Mouse (Mus musculus) MEL (cell line): ENCODE results near the gene Ccser1. TPM values are rescaled to one million over a fixed set of nuclear protein-coding genes. Genes with fewer than 3 reads are reported as not detected.

ENCODE experiments used
- DNase-seq: peaks from one replicate; pipeline ENCODE4 v3.0.0; 2011; ENCODE audit warnings: low read depth, low spot score
- H3K27ac ChIP-seq: 2 replicates; pipeline ENCODE4 v1.5.1; 2012; ENCODE audit warnings: low read depth, mild to moderate bottlenecking, control low read depth, low read length, moderate library complexity; ENCODE audit not compliant: control insufficient read depth
- H3K27me3 ChIP-seq, 2 experiments: fragments of 150-350 bp in 1 of 2; sonication (generic) in 1 of 2; 2 replicates each; pipeline ENCODE4 v1.6.1; 2012; ENCODE audit warnings: low read length in 2 of 2, mild to moderate bottlenecking in 2 of 2, improper control_type of control experiment in 1 of 2, moderate library complexity in 1 of 2; ENCODE audit not compliant: insufficient read depth in 2 of 2, control insufficient read depth in 1 of 2
- H3K36me3 ChIP-seq, 2 experiments: 2 replicates each; pipeline ENCODE4 v1.6.1; 2012 to 2014; ENCODE audit warnings: low read length in 2 of 2, improper control_type of control experiment in 1 of 2, inconsistent platforms in 1 of 2, mild to moderate bottlenecking in 1 of 2; ENCODE audit not compliant: insufficient read depth in 2 of 2, control insufficient read depth in 1 of 2
- H3K4me1 ChIP-seq, 2 experiments: fragments of 150-350 bp in 1 of 2; sonication (generic) in 1 of 2; 2 replicates each; pipeline ENCODE4 v1.6.1; 2012; ENCODE audit warnings: low read length in 2 of 2, improper control_type of control experiment in 1 of 2, mild to moderate bottlenecking in 1 of 2; ENCODE audit not compliant: insufficient read depth in 2 of 2, control insufficient read depth in 1 of 2
- H3K4me3 ChIP-seq, 2 experiments: fragments of 150-350 bp in 1 of 2; sonication (generic) in 1 of 2; 2 replicates each; pipeline ENCODE4 v1.5.1; 2012; ENCODE audit warnings: low read depth in 2 of 2, low read length in 2 of 2, mild to moderate bottlenecking in 2 of 2, moderate library complexity in 2 of 2, control low read depth in 1 of 2, improper control_type of control experiment in 1 of 2; ENCODE audit not compliant: control insufficient read depth in 1 of 2, insufficient read depth in 1 of 2
- H3K79me2 ChIP-seq: 2 replicates; pipeline ENCODE4 v1.6.1; 2012; ENCODE audit warnings: mild to moderate bottlenecking, low read length, moderate library complexity; ENCODE audit not compliant: control insufficient read depth, poor library complexity, insufficient read depth
- H3K9ac ChIP-seq: 2 replicates; pipeline ENCODE4 v1.6.1; 2012; ENCODE audit warnings: low read depth, mild to moderate bottlenecking, control low read depth, low read length, moderate library complexity; ENCODE audit not compliant: control insufficient read depth, poor library complexity, severe bottlenecking
- H3K9me3 ChIP-seq: fragments of 150-350 bp; sonication (generic); replicated peaks from 2 replicates; pipeline ENCODE4 v1.6.1; 2012; ENCODE audit warnings: mild to moderate bottlenecking, low read length, improper control_type of control experiment, moderate library complexity; ENCODE audit not compliant: insufficient read depth
- CHD1 ChIP-seq: IDR thresholded peaks from 2 replicates; pipeline ENCODE4 v1.6.1; 2012; ENCODE audit warnings: low read depth, mild to moderate bottlenecking, inconsistent platforms, low read length, improper control_type of control experiment
- CHD2 ChIP-seq: IDR thresholded peaks from 2 replicates; pipeline ENCODE4 v1.6.1; 2011; ENCODE audit warnings: low read length, improper control_type of control experiment
- CTCF ChIP-seq, 3 experiments: IDR thresholded peaks in 2 of 3; conservative IDR thresholded peaks in 1 of 3; 2 replicates each; pipeline ENCODE4 v1.5.1; 2011 to 2012; ENCODE audit warnings: low read length in 3 of 3, low read depth in 2 of 3, mild to moderate bottlenecking in 2 of 3, improper control_type of control experiment in 1 of 3, inconsistent platforms in 1 of 3, mixed read lengths in 1 of 3, moderate library complexity in 1 of 3; ENCODE audit not compliant: control insufficient read depth in 1 of 3, insufficient read depth in 1 of 3, poor library complexity in 1 of 3, severe bottlenecking in 1 of 3
- E2F4 ChIP-seq: IDR thresholded peaks from 2 replicates; pipeline ENCODE4 v1.6.1; 2011; ENCODE audit warnings: low read depth, low read length, improper control_type of control experiment, borderline replicate concordance
- ELF1 ChIP-seq: IDR thresholded peaks from 2 replicates; pipeline ENCODE4 v1.6.1; 2014; ENCODE audit warnings: low read depth, mild to moderate bottlenecking, inconsistent platforms, low read length, improper control_type of control experiment, moderate library complexity
- GABPA ChIP-seq: IDR thresholded peaks from 2 replicates; pipeline ENCODE4 v1.6.1; 2012; ENCODE audit warnings: low read depth, mild to moderate bottlenecking, inconsistent platforms, low read length, improper control_type of control experiment, moderate library complexity
- GATA1 ChIP-seq: IDR thresholded peaks from 2 replicates; pipeline ENCODE4 v1.6.1; 2011; ENCODE audit warnings: low read depth, low read length, improper control_type of control experiment
- MAX ChIP-seq: IDR thresholded peaks from 2 replicates; pipeline ENCODE4 v1.6.1; 2011; ENCODE audit warnings: low read length, improper control_type of control experiment
- MAZ ChIP-seq: IDR thresholded peaks from 2 replicates; pipeline ENCODE4 v1.6.1; 2012; ENCODE audit warnings: low read depth, mild to moderate bottlenecking, inconsistent platforms, low read length, improper control_type of control experiment
- MXI1 ChIP-seq: IDR thresholded peaks from 2 replicates; pipeline ENCODE4 v1.6.1; 2011; ENCODE audit warnings: mild to moderate bottlenecking, low read depth, low read length, improper control_type of control experiment
- MYB ChIP-seq: IDR thresholded peaks from 2 replicates; pipeline ENCODE4 v1.6.1; 2011; ENCODE audit warnings: mild to moderate bottlenecking, low read depth, low read length, improper control_type of control experiment
- MYC ChIP-seq: IDR thresholded peaks from 2 replicates; pipeline ENCODE4 v1.6.1; 2011; ENCODE audit warnings: low read depth, mild to moderate bottlenecking, low read length, improper control_type of control experiment, moderate library complexity
- NRF1 ChIP-seq: IDR thresholded peaks from 2 replicates; pipeline ENCODE4 v1.6.1; 2014; ENCODE audit warnings: low read depth, mild to moderate bottlenecking, inconsistent platforms, low read length, improper control_type of control experiment, moderate library complexity; ENCODE audit not compliant: poor library complexity, insufficient read depth, severe bottlenecking
- POLR2AphosphoS2 ChIP-seq: IDR thresholded peaks from 2 replicates; pipeline ENCODE4 v1.6.1; 2011; ENCODE audit warnings: low read length, improper control_type of control experiment
- RAD21 ChIP-seq: IDR thresholded peaks from 2 replicates; pipeline ENCODE4 v1.6.1; 2011; ENCODE audit warnings: mild to moderate bottlenecking, low read depth, low read length, improper control_type of control experiment
- RCOR1 ChIP-seq: IDR thresholded peaks from 2 replicates; pipeline ENCODE4 v1.6.1; 2012; ENCODE audit warnings: low read depth, mild to moderate bottlenecking, inconsistent platforms, low read length, improper control_type of control experiment
- TAL1 ChIP-seq: IDR thresholded peaks from 2 replicates; pipeline ENCODE4 v1.6.1; 2012; ENCODE audit warnings: mild to moderate bottlenecking, inconsistent platforms, low read length, moderate library complexity, mixed read lengths
- TCF12 ChIP-seq: IDR thresholded peaks from 2 replicates; pipeline ENCODE4 v1.6.1; 2014; ENCODE audit warnings: low read depth, mild to moderate bottlenecking, inconsistent platforms, low read length, improper control_type of control experiment, moderate library complexity
- UBTF ChIP-seq: IDR thresholded peaks from 2 replicates; pipeline ENCODE4 v1.6.1; 2012; ENCODE audit warnings: low read depth, mild to moderate bottlenecking, inconsistent platforms, low read length, improper control_type of control experiment, moderate library complexity, borderline replicate concordance; ENCODE audit not compliant: insufficient read depth
- USF1 ChIP-seq: IDR thresholded peaks from 2 replicates; pipeline ENCODE4 v1.6.1; 2014; ENCODE audit warnings: low read depth, mild to moderate bottlenecking, inconsistent platforms, low read length, improper control_type of control experiment, moderate library complexity
- USF2 ChIP-seq, 2 experiments: IDR thresholded peaks; 2 replicates each; pipeline ENCODE4 v1.6.1; 2011 to 2012; ENCODE audit warnings: improper control_type of control experiment in 2 of 2, low read length in 2 of 2, borderline replicate concordance in 1 of 2, inconsistent platforms in 1 of 2, low read depth in 1 of 2, mild to moderate bottlenecking in 1 of 2; ENCODE audit not compliant: insufficient read depth in 1 of 2
- ZC3H11A ChIP-seq: IDR thresholded peaks from 2 replicates; pipeline ENCODE4 v1.6.1; 2012; ENCODE audit warnings: low read depth, mild to moderate bottlenecking, inconsistent platforms, low read length, improper control_type of control experiment
- ZKSCAN1 ChIP-seq: IDR thresholded peaks from 2 replicates; pipeline ENCODE4 v1.6.1; 2012; ENCODE audit warnings: low read depth, mild to moderate bottlenecking, inconsistent platforms, low read length, improper control_type of control experiment, moderate library complexity
- ZMIZ1 ChIP-seq: IDR thresholded peaks from 2 replicates; pipeline ENCODE4 v1.6.1; 2012; ENCODE audit warnings: low read depth, mild to moderate bottlenecking, inconsistent platforms, low read length, improper control_type of control experiment, moderate library complexity
- ZNF384 ChIP-seq: IDR thresholded peaks from 2 replicates; pipeline ENCODE4 v1.6.1; 2012; ENCODE audit warnings: low read depth, mild to moderate bottlenecking, inconsistent platforms, low read length, improper control_type of control experiment
- polyA plus RNA-seq, 2 experiments: library from polyadenylated mRNA; stranded (reverse) in 1 of 2; unstranded in 1 of 2; fragments of >175 nt in 1 of 2; fragments of >200 nt in 1 of 2; gene quantifications; 2 replicates each; pipeline versions ENCODE4 v1.2.1 to v1.2.4; 2012; ENCODE audit warnings: low replicate concordance in 2 of 2, low read depth in 1 of 2; ENCODE audit not compliant: insufficient read length in 2 of 2, insufficient read depth in 1 of 2, missing spikeins in 1 of 2
- total RNA-seq: library from RNA; depleted of rRNA; stranded (reverse); fragments of 300-350 nt; gene quantifications from 2 replicates; pipeline ENCODE4 v1.2.3, GENCODE M21; 2012

Gene Ccser1
- total and polyA plus RNA-seq, 3 experiments, result not detected

GRCm38 (mm10) chr6:61581696-61582095 is 401.6 kb downstream of the Ccser1 start:
- H3K9ac ChIP-seq, result no peak overlapping the region
- H3K9me3 ChIP-seq, result no peaks in the 10 kb centered on the region
- H3K27ac ChIP-seq, result no peak overlapping the region
- no peaks in the 10 kb centered on the region for H3K79me2 ChIP-seq
- no peaks in the 10 kb centered on the region for H3K36me3 ChIP-seq
- no peak overlapping the region for H3K4me3 ChIP-seq
- no peak for TF ChIP-seq POLR2AphosphoS2
- TF ChIP-seq CHD2, result no peak
- no peak for TF ChIP-seq CHD1
- TF ChIP-seq ELF1, result no peak
- TF ChIP-seq MAZ, result no peak
- no peak for TF ChIP-seq RCOR1
- no peak for TF ChIP-seq UBTF
- no peak for TF ChIP-seq NRF1
- TF ChIP-seq ZKSCAN1, result no peak
- no peak for TF ChIP-seq E2F4
- TF ChIP-seq MXI1, result no peak
- no peak for TF ChIP-seq TCF12
- TF ChIP-seq MYC, result no peak
- no peak for TF ChIP-seq ZMIZ1
- H3K27me3 ChIP-seq, result no peaks in the 10 kb centered on the region
- DNase-seq, result no peak
- no peaks in the 10 kb centered on the region for H3K4me1 ChIP-seq

- Histone ChIP-seq H3K9me3 (0 out of 2 replicates have a peak, but pooled peaks cover 2% of the 10 kb centered on the region), H3K79me2 (no peaks in the 10 kb centered on the region), H3K4me1 (no peaks in the 10 kb centered on the region), H3K4me3 (no peak overlapping the region), H3K36me3 (no peaks in the 10 kb centered on the region), H3K27me3 (no peaks in the 10 kb centered on the region), H3K9ac (no peak overlapping the region), H3K27ac (no peak overlapping the region)
- no peak for DNase-seq
- TF ChIP-seq POLR2AphosphoS2, result no peak
- TF ChIP-seq TCF12, result no peak
- TF ChIP-seq ZNF384, result no peak
- no peak for TF ChIP-seq MYB
- TF ChIP-seq NRF1, result no peak
- TF ChIP-seq GABPA, result no peak
- no peak for TF ChIP-seq RAD21
- no peak for TF ChIP-seq USF1
- no peak for TF ChIP-seq USF2 (IDR thresholded peaks at IDR 0.05; ENCODE audit: borderline replicate concordance in 1 of 2, insufficient read depth in 1 of 2, low read depth in 1 of 2, low read length in 2 of 2)
- no peak for TF ChIP-seq CHD1
- no peak for TF ChIP-seq TAL1
- no peak for TF ChIP-seq GATA1
- TF ChIP-seq MAX, result no peak
- TF ChIP-seq UBTF, result no peak
- no peak for TF ChIP-seq CTCF (IDR thresholded peaks at IDR 0.05 in 2 of 3, conservative IDR thresholded peaks at IDR 0.05 in 1 of 3; ENCODE audit: control insufficient read depth in 1 of 3, insufficient read depth in 1 of 3, low read depth in 2 of 3, low read length in 3 of 3, poor library complexity in 1 of 3, severe bottlenecking in 1 of 3)
- TF ChIP-seq ZMIZ1, result no peak
- TF ChIP-seq ZC3H11A, result no peak
Observed at GRCm38 (mm10) chr6:61588999-61589398, 408.9 kb downstream of the Ccser1 start.
